Mouse (Mus musculus) hindbrain, embryonic 12.5 days (tissue): ENCODE data around the gene Gjb5. TPM values are rescaled to one million over a fixed set of nuclear protein-coding genes. Genes with fewer than 3 reads are reported as not detected.
A peak's percentile ranks its signal among the peaks of the same experiment; 100 is the strongest.

ENCODE experiments used
- ATAC-seq: fragments of 200-750 bp; cut with Nextera tagmentation; 2 replicates; pipeline ENCODE4 v1.8.0; 2017; ENCODE audit warnings: moderate TSS enrichment; ENCODE audit not compliant: low FRiP score
- H3K27ac ChIP-seq: fragments of 300-500 bp; sonication (generic); 2 replicates; pipeline ENCODE4 v1.5.1; 2016; ENCODE audit warnings: mild to moderate bottlenecking
- H3K27me3 ChIP-seq: fragments of 300-500 bp; sonication (generic); 2 replicates; pipeline ENCODE4 v1.6.1; 2016; ENCODE audit warnings: mild to moderate bottlenecking
- H3K36me3 ChIP-seq: fragments of 300-500 bp; sonication (generic); 2 replicates; pipeline ENCODE4 v1.6.1; 2016; ENCODE audit warnings: mild to moderate bottlenecking
- H3K4me1 ChIP-seq: fragments of 300-500 bp; sonication (generic); 2 replicates; pipeline ENCODE4 v1.6.1; 2016
- H3K4me2 ChIP-seq: fragments of 300-500 bp; sonication (generic); replicated peaks from 2 replicates; pipeline ENCODE4 v1.6.1; 2016; ENCODE audit warnings: mild to moderate bottlenecking
- H3K4me3 ChIP-seq: fragments of 300-500 bp; sonication (generic); 2 replicates; pipeline ENCODE4 v1.5.1; 2016; ENCODE audit warnings: mild to moderate bottlenecking
- H3K9ac ChIP-seq: fragments of 300-500 bp; sonication (generic); 2 replicates; pipeline ENCODE4 v1.6.1; 2016; ENCODE audit warnings: mild to moderate bottlenecking, moderate library complexity
- H3K9me3 ChIP-seq: fragments of 300-500 bp; sonication (generic); replicated peaks from 2 replicates; pipeline ENCODE4 v1.6.1; 2016; ENCODE audit warnings: mild to moderate bottlenecking
- WGBS: fragments of 180-500 bp; shearing (Covaris S2); methylation state at CpG from one replicate; pipeline ENCODE4 v1.1.7; 2016; 5-methylcytosine and 5-hydroxymethylcytosine counted together
- polyA plus RNA-seq: library from polyadenylated mRNA; unstranded; fragments of >200 nt; fragmentation: Nextera tagmentation; extraction: Ambion mirVana; gene quantifications from 2 replicates; pipeline ENCODE4 v1.2.1, GENCODE M21; 2016

Gene Gjb5
- polyA plus RNA-seq, 1 experiment from 2014 or later = 0.44 TPM

DNA sequence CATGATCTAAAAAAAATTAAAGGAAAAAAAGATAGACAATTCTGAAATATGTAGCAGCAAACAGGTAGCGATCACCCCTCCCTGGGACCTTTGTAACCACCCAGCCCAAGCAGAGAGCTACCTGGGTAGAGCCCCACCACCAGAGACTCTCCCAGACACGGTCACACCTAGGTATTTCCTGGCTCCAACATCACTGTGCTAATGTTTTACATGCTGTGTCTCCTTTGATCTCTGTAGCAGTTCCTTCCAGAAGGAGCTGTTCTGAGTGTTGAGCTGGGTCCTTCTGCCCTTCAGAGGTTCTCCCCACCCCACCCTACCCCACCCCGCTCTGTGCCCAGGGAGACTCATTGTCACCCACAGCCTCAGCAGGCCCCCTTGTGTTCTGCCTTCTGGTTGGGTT, 34.3 kb downstream of the Gjb5 start:
- Histone ChIP-seq H3K27me3 (peaks cover 32% of the 10 kb centered on the region), H3K4me1 (no peaks in the 10 kb centered on the region), H3K4me2 (no peak overlapping the region), H3K36me3 (no peaks in the 10 kb centered on the region), H3K9ac (no peak overlapping the region), H3K27ac (no peak overlapping the region), H3K9me3 (0 out of 2 replicates have a peak, but pooled peaks cover 3% of the 10 kb centered on the region), H3K4me3 (no peak overlapping the region)
- no peak for ATAC-seq
- 88% methylated on average over 3 of the region's 3 CpGs for WGBS

DNA sequence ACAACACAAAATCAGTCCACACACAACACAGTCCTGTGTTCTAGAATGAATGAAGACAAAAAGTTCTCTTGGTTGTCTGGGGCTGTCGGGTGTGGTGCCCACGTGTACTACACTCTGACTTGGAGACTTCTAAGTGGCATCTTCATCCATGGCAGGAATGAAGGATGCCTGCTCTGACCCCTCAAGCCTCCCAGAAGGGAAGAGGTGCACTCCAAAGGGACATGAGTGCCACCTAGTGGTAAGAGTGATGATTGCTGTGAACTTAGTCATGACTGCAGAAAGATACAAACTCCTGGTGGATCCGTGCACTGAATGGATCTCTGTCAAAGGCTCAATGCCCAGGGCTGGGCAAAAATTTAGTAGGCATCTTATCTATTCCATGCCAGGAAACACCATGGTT, 38.4 kb downstream of the Gjb5 start:
- no peak overlapping the region for H3K4me2 ChIP-seq
- H3K4me3 ChIP-seq = no peak overlapping the region
- H3K9ac ChIP-seq = no peak overlapping the region
- no peaks in the 10 kb centered on the region for H3K4me1 ChIP-seq
- H3K27me3 ChIP-seq = peaks cover 11% of the 10 kb centered on the region
- ATAC-seq = no peak
- H3K9me3 ChIP-seq = 0 out of 2 replicates have a peak, but pooled peaks cover 3% of the 10 kb centered on the region
- WGBS = 4% methylated on average over 3 of the region's 3 CpGs
- no peaks in the 10 kb centered on the region for H3K36me3 ChIP-seq
- no peak overlapping the region for H3K27ac ChIP-seq

DNA sequence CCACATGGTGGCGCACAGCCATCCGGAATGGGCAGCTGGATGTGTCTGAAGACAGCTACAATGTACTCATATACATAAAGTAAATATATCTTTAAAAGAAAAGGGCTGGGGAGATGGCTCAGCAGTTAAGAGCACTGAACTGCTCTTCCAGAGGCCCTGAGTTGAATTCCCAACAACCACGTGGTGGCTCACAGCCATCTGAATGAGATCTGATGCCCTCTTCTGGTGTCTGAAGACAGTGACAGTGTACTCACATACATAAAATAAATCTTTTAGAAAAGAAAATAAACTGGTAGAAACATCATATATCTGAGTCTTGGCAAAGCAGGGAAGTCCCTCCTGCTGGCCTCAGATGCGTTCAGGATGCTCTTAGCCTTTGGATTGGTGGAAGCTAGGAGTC, 40.8 kb downstream of the Gjb5 start:
- Histone ChIP-seq H3K9ac (no peak overlapping the region), H3K27me3 (peaks cover 28% of the 10 kb centered on the region), H3K36me3 (no peaks in the 10 kb centered on the region), H3K9me3 (no peaks in the 10 kb centered on the region), H3K4me2 (no peak overlapping the region), H3K27ac (no peak overlapping the region), H3K4me1 (peaks cover 11% of the 10 kb centered on the region), H3K4me3 (no peak overlapping the region)
- WGBS = 61% methylated on average over 4 of the region's 4 CpGs
- ATAC-seq = no peak

DNA sequence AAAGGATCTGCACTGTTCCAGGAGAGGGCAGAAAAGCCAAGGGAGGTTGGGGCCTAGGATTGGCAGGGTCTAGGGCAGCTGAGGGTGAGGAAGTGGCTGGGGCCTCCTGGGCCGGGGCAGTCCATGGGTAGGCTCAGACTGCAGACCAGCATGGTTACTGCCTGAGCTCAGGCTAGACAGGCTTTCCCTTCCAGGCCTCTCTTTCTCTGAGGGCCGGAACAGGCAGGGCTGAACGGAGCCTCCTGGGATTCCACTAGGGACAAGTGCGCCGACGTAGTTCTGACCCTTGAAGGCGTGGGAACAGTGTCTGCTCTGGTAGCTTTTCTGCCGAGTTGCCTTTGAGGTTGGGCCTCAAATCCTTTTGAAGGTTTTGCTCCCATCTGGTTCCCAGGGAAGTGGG, 42.2 kb downstream of the Gjb5 start:
- Histone ChIP-seq H3K4me3 (no peak overlapping the region), H3K9me3 (no peaks in the 10 kb centered on the region), H3K9ac (no peak overlapping the region), H3K27ac (no peak overlapping the region), H3K4me1 (peaks cover 11% of the 10 kb centered on the region), H3K27me3 (peaks cover 37% of the 10 kb centered on the region), H3K4me2 (no peak overlapping the region), H3K36me3 (no peaks in the 10 kb centered on the region)
- whole genome bisulfite sequencing = 86% methylated on average over 8 of the region's 8 CpGs
- ATAC-seq = no peak

DNA sequence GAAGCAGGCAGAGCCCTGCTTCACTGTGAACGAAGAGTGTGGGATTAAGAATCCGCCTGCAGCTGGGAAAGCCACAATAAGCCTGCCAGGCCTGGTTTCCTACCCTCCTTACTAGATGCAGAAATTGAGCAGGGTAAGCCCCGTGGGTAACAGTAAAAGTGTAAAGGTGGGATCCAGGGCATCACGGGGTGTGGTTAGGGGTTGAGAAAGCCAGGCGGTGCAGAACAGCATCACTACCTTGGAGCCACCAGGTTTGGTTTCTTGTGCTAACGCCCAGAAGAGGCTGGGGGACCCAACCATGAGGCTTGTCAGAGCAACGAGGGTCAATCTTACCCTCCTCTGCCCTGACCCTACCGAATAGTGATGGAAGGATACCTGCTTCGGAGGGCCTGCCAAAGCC, 43.4 kb downstream of the Gjb5 start:
- Histone ChIP-seq H3K4me1 (peaks cover 11% of the 10 kb centered on the region), H3K36me3 (no peaks in the 10 kb centered on the region), H3K4me2 (peak overlapping the region; percentile 93), H3K27me3 (peaks cover 37% of the 10 kb centered on the region), H3K4me3 (peak overlapping the region; percentile 48; the same call in 1 of the 2 replicates), H3K9me3 (no peaks in the 10 kb centered on the region), H3K27ac (no peak overlapping the region), H3K9ac (no peak overlapping the region; the same call in 1 of the 2 replicates)
- 46% methylated on average over 9 of the region's 9 CpGs for WGBS
- ATAC-seq = no peak

DNA sequence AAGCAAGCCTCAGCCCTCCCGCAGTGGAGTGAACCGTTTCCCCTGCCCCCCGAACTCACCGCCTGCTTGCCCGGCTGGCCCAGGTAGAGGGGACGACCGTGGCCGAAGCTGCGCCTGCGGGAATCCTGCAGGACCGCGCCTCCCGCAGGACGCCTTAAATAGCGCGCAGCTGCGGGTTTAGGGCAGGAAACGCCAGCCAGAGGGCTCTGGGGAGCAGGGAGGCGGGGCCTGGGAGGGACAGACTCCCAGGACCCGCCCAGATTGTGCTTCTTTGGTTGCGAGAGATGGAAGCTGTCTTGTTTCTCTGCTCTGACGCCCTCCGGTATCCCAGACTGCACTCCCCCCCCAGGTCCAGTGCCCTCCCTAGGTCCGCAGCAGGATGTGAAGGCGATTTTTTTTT, 44.1 kb downstream of the Gjb5 start, which contains the start of gene Gja4:
Gene Gja4 (minus strand): TSS at position 179 of the 400 bp plus-strand sequence.
- peak; percentile 68 for ATAC-seq
- no peaks in the 10 kb centered on the region for H3K36me3 ChIP-seq
- no peaks in the 10 kb centered on the region for H3K9me3 ChIP-seq
- H3K27ac ChIP-seq = no peak within 1 kb of the TSS
- peak within 1 kb of the TSS; percentile 65 for H3K9ac ChIP-seq
- 0% methylated on average over 25 of the region's 25 CpGs for WGBS
- peaks cover 11% of the 10 kb centered on the region for H3K4me1 ChIP-seq
- peaks cover 37% of the 10 kb centered on the region for H3K27me3 ChIP-seq
- peak within 1 kb of the TSS; percentile 48 for H3K4me3 ChIP-seq
- peak within 1 kb of the TSS; percentile 93 for H3K4me2 ChIP-seq

DNA sequence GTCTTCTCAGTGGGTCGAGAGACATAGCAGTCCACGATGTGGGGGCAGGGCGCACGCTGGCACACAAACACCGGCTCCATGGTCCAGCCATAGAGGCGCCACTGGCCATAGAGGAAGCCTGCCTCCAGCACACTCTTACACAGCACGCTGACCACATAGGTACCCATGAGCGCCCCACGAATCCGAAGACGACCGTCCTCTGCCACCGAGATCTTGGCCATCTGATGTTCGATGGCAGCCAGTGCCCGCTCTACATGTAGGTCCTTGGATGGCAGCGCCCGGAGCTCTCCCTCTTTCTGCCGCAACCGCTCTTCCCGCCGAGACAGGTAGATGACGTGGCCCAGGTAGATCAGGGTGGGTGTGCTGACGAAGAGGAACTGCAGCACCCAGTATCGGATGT, 45.6 kb downstream of the Gjb5 start:
- H3K9ac ChIP-seq = no peak overlapping the region
- no peak overlapping the region for H3K4me2 ChIP-seq
- H3K4me3 ChIP-seq = no peak overlapping the region
- H3K27ac ChIP-seq = no peak overlapping the region
- H3K9me3 ChIP-seq = no peaks in the 10 kb centered on the region
- no peaks in the 10 kb centered on the region for H3K36me3 ChIP-seq
- H3K4me1 ChIP-seq = peaks cover 11% of the 10 kb centered on the region
- no peak for ATAC-seq
- 64% methylated on average over 24 of the region's 24 CpGs for WGBS
- H3K27me3 ChIP-seq = peaks cover 37% of the 10 kb centered on the region

DNA sequence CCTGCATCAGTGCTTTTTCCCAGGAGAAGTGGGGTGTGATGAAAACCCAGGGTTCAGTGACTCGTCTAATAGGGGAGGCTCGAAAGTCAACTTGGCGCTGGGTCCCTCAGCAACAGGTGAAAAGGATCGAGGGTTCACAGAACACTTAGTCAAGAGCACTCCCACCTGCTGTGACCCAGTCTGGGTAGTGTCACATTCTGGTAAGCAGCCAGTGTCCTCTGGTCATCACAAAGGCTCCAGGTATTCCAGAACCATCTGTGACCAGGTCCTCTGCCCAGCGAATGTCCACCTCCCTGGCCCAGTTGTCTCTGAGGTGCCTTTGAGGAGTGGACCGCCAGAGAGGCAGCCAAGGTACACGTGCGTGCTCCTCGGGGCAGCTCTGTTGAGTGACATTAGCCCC, 46.4 kb downstream of the Gjb5 start:
- no peak for ATAC-seq
- Histone ChIP-seq H3K9ac (no peak overlapping the region), H3K36me3 (no peaks in the 10 kb centered on the region), H3K9me3 (no peaks in the 10 kb centered on the region), H3K4me1 (peaks cover 11% of the 10 kb centered on the region), H3K27ac (no peak overlapping the region), H3K27me3 (peaks cover 37% of the 10 kb centered on the region), H3K4me2 (no peak overlapping the region), H3K4me3 (no peak overlapping the region)
- WGBS = 61% methylated on average over 9 of the region's 9 CpGs

DNA sequence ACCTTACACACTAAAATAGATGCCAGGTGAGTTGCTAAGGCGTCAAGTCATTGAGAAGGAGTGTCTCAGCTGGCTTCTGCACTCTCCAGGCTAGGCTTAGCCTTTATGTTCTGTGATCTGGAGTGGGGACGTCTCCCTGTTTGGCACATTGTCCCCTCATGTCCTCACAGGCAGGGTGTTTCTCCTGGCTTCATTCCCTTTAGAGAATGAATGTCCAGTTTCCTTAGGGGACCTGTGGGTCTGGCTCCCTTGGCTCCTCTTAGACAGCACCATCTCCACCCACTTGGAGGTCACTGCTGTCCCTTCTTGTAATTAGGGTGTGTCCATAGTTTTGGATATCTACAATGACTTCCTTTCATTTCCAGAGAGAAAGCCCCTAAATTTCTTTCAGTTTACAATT, 51.1 kb downstream of the Gjb5 start:
- Histone ChIP-seq H3K27ac (no peak overlapping the region), H3K36me3 (no peaks in the 10 kb centered on the region), H3K9me3 (no peaks in the 10 kb centered on the region), H3K27me3 (peaks cover 7% of the 10 kb centered on the region), H3K4me3 (no peak overlapping the region), H3K9ac (no peak overlapping the region), H3K4me1 (no peaks in the 10 kb centered on the region), H3K4me2 (no peak overlapping the region)
- no peak for ATAC-seq
- WGBS = 60% methylated on average over 2 of the region's 2 CpGs

Other genes with a start within 250 kb of the Gjb5 start
- 19.8 and 20.0 TPM in 2 replicates for gene Tmem35b, start 234.5 kb downstream of the Gjb5 start, polyA plus RNA-seq
- 12.5 and 13.3 TPM in 2 replicates for gene Dlgap3, start 189.0 kb downstream of the Gjb5 start, polyA plus RNA-seq
- 44.7 and 50.6 TPM in 2 replicates for gene Smim12, start 114.4 kb downstream of the Gjb5 start, polyA plus RNA-seq
- gene Gja4, start 44.1 kb downstream of the Gjb5 start, polyA plus RNA-seq = 13.9 and 15.2 TPM in 2 replicates
- 0.33 and 0.46 TPM in 2 replicates for gene Gjb3, start 27.3 kb downstream of the Gjb5 start, polyA plus RNA-seq
- gene Gjb4, start 4.1 kb downstream of the Gjb5 start, polyA plus RNA-seq = 0.19 and 0.36 TPM in 2 replicates